Mouse (Mus musculus) spleen, adult 2 months (tissue): Measurements from ENCODE around the gene Mnt.

Experiments
- CTCF ChIP-seq: fragments of 200-500 bp; IDR thresholded peaks from 2 replicates; pipeline ENCODE4 v1.5.1; 2011; ENCODE audit warnings: mild to moderate bottlenecking, inconsistent platforms; ENCODE audit not compliant: insufficient read depth, insufficient read length, insufficient replicate concordance; ENCODE audit errors: extremely low read depth
- POLR2A ChIP-seq: fragments of 200-500 bp; IDR thresholded peaks from 2 replicates; pipeline ENCODE4 v1.6.1; 2011; ENCODE audit warnings: low read depth, low read length, inconsistent platforms

DNA sequence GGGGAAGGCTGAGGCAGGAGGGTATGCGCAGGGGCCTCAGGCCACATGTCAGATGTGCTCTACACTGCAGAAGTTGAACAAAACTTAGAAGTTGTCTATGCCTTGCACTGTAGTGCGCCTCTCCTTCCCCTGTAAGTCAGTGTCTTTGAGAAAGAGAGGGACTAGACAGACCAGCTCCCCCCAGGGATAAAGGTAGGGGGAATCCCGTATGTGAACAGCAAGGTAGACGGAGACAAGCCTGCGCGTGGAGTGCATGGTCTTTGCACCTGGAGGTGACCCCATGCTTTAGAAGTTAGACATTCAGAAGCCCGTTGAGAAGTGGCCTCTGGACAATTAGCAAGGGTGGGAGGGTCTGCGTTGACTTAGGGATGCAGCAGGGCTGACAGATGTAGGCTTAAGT is 10.0 kb downstream of the Mnt start:
- TF ChIP-seq CTCF (no peak), POLR2A (no peak)
